Mouse (Mus musculus): ENCODE measurements around the gene Gpr137c. TPM values are rescaled to one million over a fixed set of nuclear protein-coding genes. Genes with fewer than 3 reads are reported as not detected.

Gpr137c gene
- total RNA-seq (2012; rRNA removed) (0.13 and 0.55 TPM in 2 replicates), total RNA-seq (2014; rRNA removed) (0.12 TPM in 1 of 2 replicates, not detected in the other), polyA plus RNA-seq (2012; ENCODE audit: insufficient read length, low read depth) (0.07 and 0.19 TPM in 2 replicates)

DNA sequence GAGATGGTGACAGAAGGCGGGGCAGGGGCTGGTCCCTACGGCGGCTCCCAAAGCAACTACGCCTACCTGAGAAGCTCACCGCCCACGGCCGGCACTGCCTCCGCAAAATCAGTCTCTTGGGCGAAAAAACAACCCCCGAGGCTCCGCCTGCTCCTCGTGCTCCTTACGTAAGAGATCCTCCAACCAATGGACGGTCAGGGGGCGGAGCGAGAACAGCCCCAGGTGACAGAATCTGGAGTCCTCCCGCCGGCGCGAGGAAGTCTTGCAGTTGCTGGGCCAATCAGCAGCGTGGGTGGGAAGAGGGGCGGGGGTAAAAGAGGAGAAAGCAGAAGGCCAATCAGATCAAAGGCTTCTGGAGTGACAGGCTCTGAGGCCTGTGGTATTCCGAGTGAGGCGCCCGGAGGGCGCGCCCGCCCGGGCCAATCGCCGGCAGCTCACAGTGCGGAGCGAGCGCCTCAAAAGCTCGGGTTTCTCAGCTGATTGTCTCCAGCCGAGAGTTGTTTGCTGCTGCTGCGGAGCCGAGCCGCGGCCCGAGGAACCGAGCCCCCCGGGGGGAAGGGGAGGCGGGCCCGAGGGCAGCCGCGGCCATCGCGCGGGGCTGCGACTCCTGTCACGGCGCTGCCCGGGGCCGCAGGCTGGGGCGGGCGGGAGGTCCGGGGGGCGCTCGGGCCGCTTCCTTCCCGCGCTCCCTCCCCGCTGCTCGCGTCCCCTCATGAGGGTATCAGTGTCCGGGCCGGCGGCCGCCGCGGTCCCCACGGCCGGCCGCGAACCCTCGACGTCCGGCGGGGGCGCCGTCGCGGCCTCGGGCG lies at the start of gene Gpr137c:
TSS of gene Gpr137c (plus strand) at position 437 of the 809 bp plus-strand sequence.
- H3K27me3 ChIP-seq (replicated peaks) = peaks cover 20% of the 10 kb centered on the region
- in situ Hi-C loops (cut with MboI; ENCODE audit: low pct_ligation_motif_present, low pct_unique_long_range_greater_than_20kb, low sequenced_read_pairs) (no loop called here), dilution Hi-C loops (cut with MboI; ENCODE audit: extremely low pct_ligation_motif_present, extremely low pct_unique_long_range_greater_than_20kb, low sequenced_read_pairs) (no loop called here)
- DNase-seq (ENCODE audit: extremely low read depth) = peak; percentile 100
- H3K36me3 ChIP-seq (replicated peaks in 1 of 2; ENCODE audit: control insufficient read depth in 1 of 2, insufficient read depth in 1 of 2, low read length in 1 of 2) = no peaks in the 10 kb centered on the region
- H3K79me2 ChIP-seq (replicated peaks; ENCODE audit: control insufficient read depth, extremely low read depth, insufficient read depth, poor library complexity, severe bottlenecking) = peaks cover 5% of the 10 kb centered on the region
- H3K4me2 ChIP-seq (ENCODE audit: insufficient read depth, low read depth, poor library complexity, severe bottlenecking) = peak within 1 kb of the TSS; percentile 78
- H3K9ac ChIP-seq (ENCODE audit: insufficient read depth, low read depth) = peak within 1 kb of the TSS; percentile 79
- H3K4me3 ChIP-seq (replicated peaks in 1 of 3; ENCODE audit: low read depth in 2 of 3, low read length in 2 of 3, poor library complexity in 1 of 3) = peak within 1 kb of the TSS; percentile 56 to 77 (median 71)
- peak within 1 kb of the TSS; percentile 32; the same call in 1 of the 2 replicates for H3K27ac ChIP-seq (ENCODE audit: insufficient read depth, low read depth)
- TF ChIP-seq USF1 (IDR thresholded peaks at IDR 0.05; ENCODE audit: low read depth, low read length) = peak; percentile 64
- peak; percentile 24; the same call in 1 of the 2 replicates for TF ChIP-seq MEF2A (IDR thresholded peaks at IDR 0.05; ENCODE audit: borderline replicate concordance, low read depth, low read length)
- peak; percentile 20; the same call in 1 of the 2 replicates for TF ChIP-seq USF2 (conservative IDR thresholded peaks at IDR 0.05; ENCODE audit: low read depth, low read length)
- peak; percentile 82; the same call in 1 of the 2 replicates for TF ChIP-seq E2F4 (IDR thresholded peaks at IDR 0.05; ENCODE audit: insufficient replicate concordance, low read depth, low read length)
- TF ChIP-seq MAX (IDR thresholded peaks at IDR 0.05; ENCODE audit: low read length) = peak; percentile 87
- no peak for TF ChIP-seq ZC3H11A (IDR thresholded peaks at IDR 0.05; ENCODE audit: low read depth, low read length)
- TF ChIP-seq ZKSCAN1 (IDR thresholded peaks at IDR 0.05; ENCODE audit: borderline replicate concordance, low read depth, low read length) = no peak
- no peak; the same call in 1 of the 2 replicates for TF ChIP-seq UBTF (IDR thresholded peaks at IDR 0.05; ENCODE audit: low read depth, low read length)
- TF ChIP-seq CHD1 (IDR thresholded peaks at IDR 0.05; ENCODE audit: low read depth, low read length) = no peak
- TF ChIP-seq POLR2A (IDR thresholded peaks at IDR 0.05; ENCODE audit: low read depth, low read length) = peak; percentile 65
- TF ChIP-seq BHLHE40 (IDR thresholded peaks at IDR 0.05; ENCODE audit: low read depth, low read length) = peak; percentile 89
- TF ChIP-seq TBP (conservative IDR thresholded peaks at IDR 0.05; ENCODE audit: low read depth, low read length) = 0 out of 2 replicates have a peak, but pooled peaks have one; percentile 32
- TF ChIP-seq PAX5 (IDR thresholded peaks at IDR 0.05; ENCODE audit: low read length) = no peak
- no peak for TF ChIP-seq POLR2AphosphoS2 (IDR thresholded peaks at IDR 0.05; ENCODE audit: low read depth, low read length)
- TF ChIP-seq NELFE (IDR thresholded peaks at IDR 0.05; ENCODE audit: low read depth, low read length) = peak; percentile 51
- peak; percentile 35; the same call in 1 of the 2 replicates for TF ChIP-seq HCFC1 (IDR thresholded peaks at IDR 0.05; ENCODE audit: low read depth, low read length)
- TF ChIP-seq MXI1 (IDR thresholded peaks at IDR 0.05; ENCODE audit: low read depth, low read length) = peak; percentile 84
- no peak for TF ChIP-seq MAFK (IDR thresholded peaks at IDR 0.05; ENCODE audit: insufficient replicate concordance, low read length)
- peak; percentile 33; the same call in 1 of the 2 replicates for TF ChIP-seq ZNF384 (IDR thresholded peaks at IDR 0.05; ENCODE audit: low read depth, low read length)
- no peak for TF ChIP-seq JUND (conservative IDR thresholded peaks at IDR 0.05; ENCODE audit: low read depth, low read length)
- TF ChIP-seq CHD2 (IDR thresholded peaks at IDR 0.05; ENCODE audit: low read length) = peak; percentile 86
- TF ChIP-seq EP300 (IDR thresholded peaks at IDR 0.05; ENCODE audit: low read length) = no peak
- TF ChIP-seq IRF4 (IDR thresholded peaks at IDR 0.05; ENCODE audit: low read depth, low read length) = no peak; the same call in 1 of the 2 replicates
- TF ChIP-seq SMC3 (IDR thresholded peaks at IDR 0.05; ENCODE audit: low read depth, low read length) = no peak
- peak; percentile 70; the same call in 1 of the 2 replicates for TF ChIP-seq MYC (IDR thresholded peaks at IDR 0.05; ENCODE audit: low read depth, low read length)
- no peak for TF ChIP-seq GABPA (IDR thresholded peaks at IDR 0.05; ENCODE audit: insufficient replicate concordance, low read depth, low read length)
- peak; percentile 55; the same call in 1 of the 2 replicates for TF ChIP-seq TCF12 (IDR thresholded peaks at IDR 0.05; ENCODE audit: low read depth, low read length)
- TF ChIP-seq RAD21 (IDR thresholded peaks at IDR 0.05; ENCODE audit: low read depth, low read length) = no peak
- TF ChIP-seq CTCF (conservative IDR thresholded peaks at IDR 0.05 in 1 of 2, IDR thresholded peaks at IDR 0.05 in 1 of 2; ENCODE audit: low read depth in 2 of 2, low read length in 2 of 2) = no peak
- TF ChIP-seq NRF1 (IDR thresholded peaks at IDR 0.05; ENCODE audit: low read depth, low read length) = peak; percentile 52; the same call in 1 of the 2 replicates
- peak; percentile 87 for TF ChIP-seq MAZ (IDR thresholded peaks at IDR 0.05; ENCODE audit: low read depth, low read length)
- TF ChIP-seq KAT2A (IDR thresholded peaks at IDR 0.05; ENCODE audit: insufficient replicate concordance, low read length) = 0 out of 2 replicates have a peak, but pooled peaks have one; percentile 47
- 0 out of 2 replicates have a peak, but pooled peaks have one; percentile 49 for TF ChIP-seq ZMIZ1 (IDR thresholded peaks at IDR 0.05; ENCODE audit: low read depth, low read length)
- TF ChIP-seq ELF1 (IDR thresholded peaks at IDR 0.05; ENCODE audit: low read depth, low read length) = peak; percentile 72
- TF ChIP-seq ETS1 (conservative IDR thresholded peaks at IDR 0.05; ENCODE audit: low read depth, low read length) = no peak
- peak; percentile 80 for TF ChIP-seq SIN3A (IDR thresholded peaks at IDR 0.05; ENCODE audit: low read length)
- H3K9me3 ChIP-seq (replicated peaks; ENCODE audit: low read length) = no peaks in the 10 kb centered on the region
- peaks cover 0 to 24% of the 10 kb centered on the region in 2 experiments; a peak in 2 of 4 replicates for H3K4me1 ChIP-seq (ENCODE audit: control insufficient read depth in 1 of 2, insufficient read depth in 2 of 2)
